Mouse (Mus musculus): ENCODE measurements at regions not wholly inside any gene's neighbourhood (a gene's known extent, or its start where the extent isn't known, plus 50 kb on each side); places are given as distances from the start of the nearest gene placed in this dataset.
"Not testable (repeated sequence)": the region's sequence is repeated elsewhere in the genome, so short reads cannot be mapped to it uniquely, and the experiment has no call there.

GRCm38 (mm10) chr1:149463930-149464329 lies 497.2 kb downstream of the Pla2g4a start:
- DNase-seq (ENCODE audit: extremely low spot score, low read depth, low spot score) = no peak

- DNase-seq (ENCODE audit: extremely low spot score, low read depth, low spot score) = no peak
Measured at GRCm38 (mm10) chr1:149449801-149450493, 511.1 kb downstream of the Pla2g4a start.

- no peak for DNase-seq (ENCODE audit: extremely low spot score, low read depth, low spot score)
Measured at GRCm38 (mm10) chr1:149448516-149448915, 512.6 kb downstream of the Pla2g4a start.

- DNase-seq (ENCODE audit: extremely low spot score, low read depth, low spot score) = no peak
Measured at GRCm38 (mm10) chr1:149411009-149411408, 550.1 kb downstream of the Pla2g4a start.

- DNase-seq (ENCODE audit: extremely low spot score, low read depth, low spot score) = no peak
Measured at GRCm38 (mm10) chr1:149405367-149405766, 555.7 kb downstream of the Pla2g4a start.

- DNase-seq (ENCODE audit: extremely low spot score, low read depth, low spot score) = no peak
Measured at GRCm38 (mm10) chr1:149388706-149389105, 572.4 kb downstream of the Pla2g4a start.

GRCm38 (mm10) chr1:149351338-149351907 lies 609.7 kb downstream of the Pla2g4a start:
- DNase-seq (ENCODE audit: extremely low spot score, low read depth, low spot score) = no peak

GRCm38 (mm10) chr1:149347359-149347758 lies 613.7 kb downstream of the Pla2g4a start:
- no peak for DNase-seq (ENCODE audit: extremely low spot score, low read depth, low spot score)

- DNase-seq (ENCODE audit: extremely low spot score, low read depth, low spot score) = no peak
Measured at GRCm38 (mm10) chr1:149338158-149338557, 622.9 kb downstream of the Pla2g4a start.

GRCm38 (mm10) chr1:149332239-149332638 lies 628.9 kb downstream of the Pla2g4a start:
- DNase-seq (ENCODE audit: extremely low spot score, low read depth, low spot score) = no peak

- DNase-seq (ENCODE audit: extremely low spot score, low read depth, low spot score) = no peak
Measured at GRCm38 (mm10) chr1:149327171-149327570, 633.9 kb downstream of the Pla2g4a start.

- no peak for DNase-seq (ENCODE audit: extremely low spot score, low read depth, low spot score)
Measured at GRCm38 (mm10) chr1:149323095-149323494, 638.0 kb downstream of the Pla2g4a start.

- no peak for DNase-seq (ENCODE audit: extremely low spot score, low read depth, low spot score)
Measured at GRCm38 (mm10) chr1:149289725-149290124, 671.4 kb downstream of the Pla2g4a start.

- DNase-seq (ENCODE audit: extremely low spot score, low read depth, low spot score) = no peak
Measured at GRCm38 (mm10) chr1:149274932-149275331, 686.2 kb downstream of the Pla2g4a start.

GRCm38 (mm10) chr1:149256866-149257265 lies 704.2 kb downstream of the Pla2g4a start:
- DNase-seq (ENCODE audit: extremely low spot score, low read depth, low spot score) = no peak

GRCm38 (mm10) chr1:149254141-149254540 lies 706.9 kb downstream of the Pla2g4a start:
- DNase-seq (ENCODE audit: extremely low spot score, low read depth, low spot score) = peak; percentile 20

- DNase-seq (ENCODE audit: extremely low spot score, low read depth, low spot score) = no peak
Measured at GRCm38 (mm10) chr1:149238329-149239015, 722.6 kb downstream of the Pla2g4a start.

- DNase-seq (ENCODE audit: extremely low spot score, low read depth, low spot score) = not testable (repeated sequence)
Measured at GRCm38 (mm10) chr1:149227170-149227569, 733.9 kb downstream of the Pla2g4a start.

- DNase-seq (ENCODE audit: extremely low spot score, low read depth, low spot score) = no peak
Measured at GRCm38 (mm10) chr1:149226400-149226799, 734.7 kb downstream of the Pla2g4a start.

GRCm38 (mm10) chr1:149202631-149203030 lies 758.5 kb downstream of the Pla2g4a start:
- no peak for DNase-seq (ENCODE audit: extremely low spot score, low read depth, low spot score)

- no peak for DNase-seq (ENCODE audit: extremely low spot score, low read depth, low spot score)
Measured at GRCm38 (mm10) chr1:149199284-149199683, 761.8 kb downstream of the Pla2g4a start.

GRCm38 (mm10) chr1:149198854-149199253 lies 762.2 kb downstream of the Pla2g4a start:
- DNase-seq (ENCODE audit: extremely low spot score, low read depth, low spot score) = no peak

All from hindlimb bud, embryonic 11.5 days (tissue).